Mouse (Mus musculus): Measurements from ENCODE around the gene Suz12. TPM values are rescaled to one million over a fixed set of nuclear protein-coding genes. Genes with fewer than 3 reads are reported as not detected.
"Not testable (repeated sequence)": the region's sequence is repeated elsewhere in the genome, so short reads cannot be mapped to it uniquely, and the experiment has no call there.

Suz12 gene
- polyA plus RNA-seq, 1 experiment from 2014 or later, result 23.7 TPM

DNA sequence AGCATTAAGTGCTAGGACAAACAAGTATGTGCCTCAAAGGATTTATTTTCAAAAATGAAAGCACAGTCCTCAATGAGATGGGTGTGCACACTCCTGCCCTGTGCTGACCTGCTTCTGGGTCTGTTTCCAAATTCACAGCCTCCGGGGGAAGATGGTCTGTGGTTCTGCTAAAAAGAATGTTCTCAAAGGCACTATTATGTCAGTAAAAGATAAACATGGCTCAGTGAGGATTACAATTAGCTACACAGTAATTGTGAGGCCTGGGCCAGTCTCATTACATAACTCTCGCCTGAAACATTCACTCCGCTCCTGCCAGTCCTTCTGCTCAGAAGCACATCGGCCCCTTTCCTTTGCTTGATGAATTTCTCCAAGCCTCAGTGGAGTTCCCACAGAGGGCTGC, 69.3 kb downstream of the Suz12 start:
- no peak overlapping the region for H3K4me3 ChIP-seq
- DNase-seq (ENCODE audit: extremely low spot score, low spot score), result no peak
- no peak overlapping the region for H3K27ac ChIP-seq
- H3K36me3 ChIP-seq (replicated peaks), result peaks cover 78% of the 10 kb centered on the region
- H3K27me3 ChIP-seq (ENCODE audit: poor library complexity, severe bottlenecking), result no peaks in the 10 kb centered on the region
- no peaks in the 10 kb centered on the region for H3K9me3 ChIP-seq
- 71% methylated on average over 4 of the region's 4 CpGs for WGBS
- H3K4me1 ChIP-seq, result no peaks in the 10 kb centered on the region

GRCm38 (mm10) chr11:80066373-80066772, 73.5 kb downstream of the Suz12 start:
- H3K9me3 ChIP-seq; H3K27ac ChIP-seq; H3K4me1 ChIP-seq; H3K4me3 ChIP-seq; DNase-seq (ENCODE audit: extremely low spot score, low spot score); H3K27me3 ChIP-seq (ENCODE audit: poor library complexity, severe bottlenecking): not testable (repeated sequence)
- H3K36me3 ChIP-seq (replicated peaks), result peaks cover 38% of the 10 kb centered on the region
- WGBS, result 91% methylated on average over 4 of the region's 4 CpGs

- Histone ChIP-seq H3K4me1 (no peaks in the 10 kb centered on the region), H3K9me3 (no peaks in the 10 kb centered on the region), H3K4me3 (no peak overlapping the region), H3K27me3 (ENCODE audit: poor library complexity, severe bottlenecking) (no peaks in the 10 kb centered on the region), H3K27ac (no peak overlapping the region), H3K36me3 (replicated peaks) (peaks cover 27% of the 10 kb centered on the region)
- WGBS, result 88% methylated on average over 5 of the region's 5 CpGs
- no peak for DNase-seq (ENCODE audit: extremely low spot score, low spot score)
Observed at GRCm38 (mm10) chr11:80067558-80067957, 74.7 kb downstream of the Suz12 start.

- H3K36me3 ChIP-seq (replicated peaks), result peaks cover 15% of the 10 kb centered on the region
- no peak overlapping the region for H3K27ac ChIP-seq
- WGBS, result 92% methylated on average over 3 of the region's 3 CpGs
- DNase-seq (ENCODE audit: extremely low spot score, low spot score), result no peak
- H3K9me3 ChIP-seq, result no peaks in the 10 kb centered on the region
- no peaks in the 10 kb centered on the region for H3K4me1 ChIP-seq
- H3K27me3 ChIP-seq (ENCODE audit: poor library complexity, severe bottlenecking), result no peaks in the 10 kb centered on the region
- H3K4me3 ChIP-seq, result no peak overlapping the region
Observed at GRCm38 (mm10) chr11:80069815-80070214, 76.9 kb downstream of the Suz12 start.

DNA sequence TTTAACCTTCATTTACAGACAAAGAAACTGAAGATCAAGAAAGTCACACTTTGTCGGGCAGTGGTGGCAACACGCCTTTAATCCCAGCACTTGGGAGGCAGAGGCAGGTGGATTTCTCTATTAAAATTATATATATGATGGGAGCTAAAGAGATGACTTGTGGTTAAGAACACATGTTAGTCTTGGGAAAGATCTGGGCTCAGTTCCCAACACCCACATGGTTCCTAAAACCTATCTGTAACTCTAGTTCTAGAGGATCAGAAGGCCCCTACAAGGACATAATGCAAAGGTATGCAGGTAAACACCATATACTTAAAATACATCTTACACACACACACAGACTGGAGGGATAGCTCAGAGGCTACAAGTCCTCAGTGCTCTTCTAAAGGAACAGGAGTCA, 78.1 kb downstream of the Suz12 start:
- no peak for DNase-seq (ENCODE audit: extremely low spot score, low spot score)
- 98% methylated on average over 2 of the region's 2 CpGs for WGBS
- Histone ChIP-seq H3K9me3 (no peaks in the 10 kb centered on the region), H3K27me3 (ENCODE audit: poor library complexity, severe bottlenecking) (no peaks in the 10 kb centered on the region), H3K36me3 (replicated peaks) (peaks cover 14% of the 10 kb centered on the region), H3K27ac (no peak overlapping the region), H3K4me3 (no peak overlapping the region), H3K4me1 (no peaks in the 10 kb centered on the region)

GRCm38 (mm10) chr11:80072365-80072764, 79.5 kb downstream of the Suz12 start:
- Histone ChIP-seq H3K4me1 (no peaks in the 10 kb centered on the region), H3K27me3 (ENCODE audit: poor library complexity, severe bottlenecking) (no peaks in the 10 kb centered on the region), H3K4me3 (no peak overlapping the region), H3K9me3 (no peaks in the 10 kb centered on the region), H3K27ac (no peak overlapping the region), H3K36me3 (replicated peaks) (peaks cover 19% of the 10 kb centered on the region)
- DNase-seq (ENCODE audit: extremely low spot score, low spot score), result no peak
- 94% methylated on average over 3 of the region's 3 CpGs for WGBS

GRCm38 (mm10) chr11:80075608-80076277, 82.8 kb downstream of the Suz12 start:
- H3K27me3 ChIP-seq (ENCODE audit: poor library complexity, severe bottlenecking), result no peaks in the 10 kb centered on the region
- DNase-seq (ENCODE audit: extremely low spot score, low spot score), result no peak
- H3K27ac ChIP-seq, result no peak overlapping the region
- H3K4me1 ChIP-seq, result peaks cover 14% of the 10 kb centered on the region
- no peak overlapping the region for H3K4me3 ChIP-seq
- WGBS, result 95% methylated on average over 5 of the region's 5 CpGs
- no peaks in the 10 kb centered on the region for H3K9me3 ChIP-seq
- H3K36me3 ChIP-seq (replicated peaks), result peaks cover 31% of the 10 kb centered on the region

DNA sequence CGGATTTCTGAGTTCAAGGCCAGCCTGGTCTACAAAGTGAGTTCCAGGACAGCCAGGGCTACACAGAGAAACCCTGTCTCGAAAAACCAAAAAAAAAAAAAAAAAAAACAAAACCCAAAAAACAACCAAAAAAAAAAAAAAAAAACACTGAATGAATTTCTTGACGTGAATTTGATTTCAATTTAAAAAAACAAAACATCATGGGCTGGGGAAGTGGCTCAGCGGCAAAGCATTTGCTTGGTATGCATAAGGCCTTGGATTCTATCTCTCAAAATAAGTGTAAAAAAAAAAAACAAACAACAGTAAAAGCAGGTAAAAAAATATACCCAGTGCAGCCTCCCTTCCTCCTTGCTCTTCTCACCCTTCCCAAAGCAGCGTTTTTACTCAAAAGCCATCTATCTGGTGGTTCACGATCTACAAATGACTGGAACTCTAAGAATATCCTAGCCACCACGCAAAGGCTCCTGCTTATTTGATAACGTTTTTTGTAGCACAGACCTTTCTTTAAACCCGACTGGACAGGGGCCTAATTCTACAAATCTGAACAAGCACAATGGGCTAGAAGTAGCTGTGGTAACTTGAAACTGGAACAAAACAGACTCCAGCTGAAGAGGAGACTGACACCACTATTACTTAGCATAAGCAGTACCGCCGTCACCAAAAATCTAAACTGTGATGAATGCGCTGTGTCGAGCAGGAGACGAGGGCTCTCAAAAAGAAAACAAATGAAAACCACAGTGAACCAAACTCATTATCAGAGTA, 85.1 kb downstream of the Suz12 start:
- H3K27ac ChIP-seq, result no peak overlapping the region
- no peak overlapping the region for H3K4me3 ChIP-seq
- H3K36me3 ChIP-seq (replicated peaks), result peaks cover 31% of the 10 kb centered on the region
- H3K9me3 ChIP-seq, result no peaks in the 10 kb centered on the region
- WGBS, result 78% methylated on average over 13 of the region's 14 CpGs
- DNase-seq (ENCODE audit: extremely low spot score, low spot score), result no peak
- peaks cover 26% of the 10 kb centered on the region for H3K4me1 ChIP-seq
- no peaks in the 10 kb centered on the region for H3K27me3 ChIP-seq (ENCODE audit: poor library complexity, severe bottlenecking)

DNA sequence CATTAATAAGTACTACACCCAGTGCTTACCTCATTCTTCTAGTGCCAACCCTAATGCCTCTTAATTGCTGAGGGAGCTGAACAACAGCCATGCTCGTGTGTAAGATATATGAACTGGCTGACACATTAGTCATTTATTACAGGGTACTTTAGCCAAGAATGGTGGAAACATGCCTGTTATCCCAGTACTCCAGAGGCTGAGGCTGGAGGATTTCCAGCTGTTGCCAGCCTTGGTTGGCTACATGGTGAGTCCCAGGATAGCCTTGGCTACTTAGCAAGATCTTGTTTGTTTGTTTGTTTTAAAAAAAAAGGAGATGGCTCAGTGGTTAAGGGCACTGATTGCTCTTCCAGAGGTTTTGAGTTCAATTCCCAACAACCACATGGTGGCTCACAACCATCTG, 85.9 kb downstream of the Suz12 start:
- no peak for DNase-seq (ENCODE audit: extremely low spot score, low spot score)
- no peaks in the 10 kb centered on the region for H3K27me3 ChIP-seq (ENCODE audit: poor library complexity, severe bottlenecking)
- H3K9me3 ChIP-seq, result no peaks in the 10 kb centered on the region
- H3K36me3 ChIP-seq (replicated peaks), result peaks cover 30% of the 10 kb centered on the region
- 79% methylated on average over 1 of the region's 1 CpGs for WGBS
- no peak overlapping the region for H3K27ac ChIP-seq
- peaks cover 26% of the 10 kb centered on the region for H3K4me1 ChIP-seq
- H3K4me3 ChIP-seq, result no peak overlapping the region

DNA sequence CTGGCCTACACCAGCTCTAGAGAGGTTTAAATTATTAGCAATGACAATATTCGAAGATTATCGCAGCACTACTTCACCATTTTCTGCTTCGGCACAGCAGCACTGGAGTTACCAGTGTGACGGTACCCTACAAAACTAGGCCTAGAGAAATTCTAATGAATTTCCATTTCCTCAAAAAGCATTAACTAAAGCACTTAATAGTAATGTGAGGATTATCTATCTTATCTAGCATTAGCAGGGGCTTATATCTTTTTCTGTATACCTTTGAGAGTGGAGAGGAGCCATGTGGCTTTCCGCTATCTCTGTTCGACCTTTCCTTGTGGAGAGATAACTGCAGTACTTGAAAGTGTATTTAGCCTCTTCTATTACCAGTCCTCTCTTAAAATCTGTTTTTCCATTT, 86.8 kb downstream of the Suz12 start:
- Histone ChIP-seq H3K4me3 (peak overlapping the region; percentile 97), H3K27ac (peak overlapping the region; percentile 99), H3K9me3 (no peaks in the 10 kb centered on the region), H3K27me3 (ENCODE audit: poor library complexity, severe bottlenecking) (no peaks in the 10 kb centered on the region), H3K4me1 (peaks cover 26% of the 10 kb centered on the region), H3K36me3 (replicated peaks) (peaks cover 25% of the 10 kb centered on the region)
- 70% methylated on average over 6 of the region's 6 CpGs for WGBS
- no peak for DNase-seq (ENCODE audit: extremely low spot score, low spot score)

DNA sequence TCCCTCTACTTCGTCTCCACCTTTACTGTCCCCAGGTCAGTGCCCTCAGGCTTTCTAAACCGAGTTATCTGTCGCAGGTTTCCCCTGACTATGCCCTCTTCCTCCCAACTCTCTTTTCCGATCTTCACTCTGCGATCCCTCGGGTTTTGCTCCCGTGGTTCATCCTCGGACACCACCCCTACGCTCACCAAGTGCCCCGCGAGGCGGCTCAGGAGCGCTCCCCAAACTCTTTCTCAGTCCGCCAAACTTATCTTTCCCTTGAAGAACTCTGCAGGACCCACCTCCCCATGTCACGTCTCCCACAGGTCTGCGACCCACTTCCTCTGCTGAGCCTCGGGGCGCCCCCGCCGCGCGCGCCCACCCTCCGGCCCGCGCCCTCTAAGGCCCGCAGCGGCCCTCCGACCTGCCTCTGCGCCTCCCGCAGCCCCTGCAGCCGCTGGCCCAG, 87.5 kb downstream of the Suz12 start:
- Histone ChIP-seq H3K27me3 (ENCODE audit: poor library complexity, severe bottlenecking) (no peaks in the 10 kb centered on the region), H3K36me3 (replicated peaks) (peaks cover 25% of the 10 kb centered on the region), H3K4me1 (peaks cover 26% of the 10 kb centered on the region), H3K9me3 (no peaks in the 10 kb centered on the region), H3K4me3 (peak overlapping the region; percentile 97), H3K27ac (peak overlapping the region; percentile 99)
- DNase-seq (ENCODE audit: extremely low spot score, low spot score), result no peak
- under 1% methylated on average over 32 of the region's 32 CpGs for WGBS

DNA sequence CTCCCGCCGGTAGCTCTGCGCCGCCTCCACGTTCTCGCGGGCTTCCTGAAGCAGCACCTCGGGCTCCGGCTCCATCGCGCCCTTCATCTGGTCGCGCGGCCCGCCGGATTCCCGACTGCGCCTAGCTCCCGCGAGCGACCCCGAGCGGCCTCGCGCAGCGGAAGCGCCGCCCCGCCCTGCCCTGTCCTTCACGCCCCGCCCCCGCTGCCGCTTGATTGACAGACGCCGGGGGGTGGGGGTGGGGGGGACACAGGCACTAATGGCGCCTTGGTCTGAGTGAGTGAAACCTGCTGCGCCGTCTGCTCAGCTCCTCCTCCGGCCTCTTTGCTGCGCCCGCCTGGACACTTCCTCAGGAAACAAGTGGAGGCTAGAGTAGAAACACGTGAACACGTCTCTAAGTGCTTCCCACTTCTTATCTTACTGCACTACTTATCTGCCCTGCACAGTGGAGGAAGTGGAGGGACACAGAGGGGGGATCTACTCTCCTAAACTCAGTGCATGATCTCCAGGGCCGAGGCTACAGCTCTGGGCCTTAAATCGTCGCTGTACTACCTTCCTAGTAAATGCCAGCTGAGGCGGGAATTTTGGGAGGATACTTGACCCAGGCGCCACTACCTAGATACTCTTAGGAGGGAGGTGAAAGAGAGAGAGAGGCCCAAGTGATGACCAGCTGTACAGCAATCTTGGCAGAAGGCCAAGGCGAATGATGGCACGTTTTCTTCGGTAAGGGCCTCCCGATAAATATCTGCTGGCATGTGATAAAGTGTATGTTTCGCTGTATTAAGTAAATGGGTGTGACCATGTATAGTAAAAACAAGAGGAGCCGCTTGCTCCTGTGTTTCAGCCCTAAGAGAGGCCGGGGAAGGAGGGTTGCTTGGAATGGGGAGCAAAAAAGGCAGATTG, 88.2 kb downstream of the Suz12 start, which contains the start of gene Crlf3:
TSS of gene Crlf3 (minus strand) at position 166 of the 903 bp plus-strand sequence.
- Histone ChIP-seq H3K36me3 (replicated peaks) (peaks cover 20% of the 10 kb centered on the region), H3K27ac (peak within 1 kb of the TSS; percentile 99), H3K4me1 (peaks cover 26% of the 10 kb centered on the region), H3K9me3 (no peaks in the 10 kb centered on the region), H3K4me3 (peak within 1 kb of the TSS; percentile 97), H3K27me3 (ENCODE audit: poor library complexity, severe bottlenecking) (no peaks in the 10 kb centered on the region)
- WGBS, result 11% methylated on average over 55 of the region's 55 CpGs
- peak; percentile 92 for DNase-seq (ENCODE audit: extremely low spot score, low spot score)

Data from forebrain, embryonic 10.5 days (tissue).